Mouse (Mus musculus): ENCODE data around the gene Map4k1. TPM values are rescaled to one million over a fixed set of nuclear protein-coding genes. Genes with fewer than 3 reads are reported as not detected.

The Map4k1 gene
- polyA plus RNA-seq (2012; ENCODE audit: insufficient read depth, insufficient read length, low replicate concordance, missing spikeins), result not detected in 2 replicates

GRCm38 (mm10) chr7:28981651-28982273 is at the start of gene Map4k1, which contains the start of gene Eif3k:
Gene Map4k1, plus strand, starts transcription at chr7:28982050.
Gene Eif3k, minus strand, starts transcription at chr7:28981864.
- Histone ChIP-seq H3K27ac (ENCODE audit: insufficient read depth, low read depth, low read length) (peak within 1 kb of the TSS; percentile 18; the same call in 1 of the 2 replicates), H3K4me3 (ENCODE audit: insufficient read depth, low read depth, low read length) (peak within 1 kb of the TSS; percentile 64), H3K4me1 (ENCODE audit: control insufficient read depth, insufficient read depth, low read length) (peaks cover 14% of the 10 kb centered on the region)
- TF ChIP-seq CTCF (IDR thresholded peaks at IDR 0.05; ENCODE audit: insufficient read depth, low read depth, low read length), result no peak
- peak; percentile 20; the same call in 1 of the 2 replicates for TF ChIP-seq POLR2A (IDR thresholded peaks at IDR 0.05; ENCODE audit: insufficient read depth, low read depth, low read length)
- under 1% methylated on average over 36 of the region's 36 CpGs for WGBS

- TF ChIP-seq CTCF (IDR thresholded peaks at IDR 0.05; ENCODE audit: insufficient read depth, low read depth, low read length) (no peak), POLR2A (IDR thresholded peaks at IDR 0.05; ENCODE audit: insufficient read depth, low read depth, low read length) (no peak)
- 66% methylated on average over 6 of the region's 6 CpGs for WGBS
- Histone ChIP-seq H3K4me1 (ENCODE audit: control insufficient read depth, insufficient read depth, low read length) (peaks cover 47% of the 10 kb centered on the region), H3K27ac (ENCODE audit: insufficient read depth, low read depth, low read length) (peak overlapping the region; percentile 60), H3K4me3 (ENCODE audit: insufficient read depth, low read depth, low read length) (no peak overlapping the region)
Measured at GRCm38 (mm10) chr7:28932421-28933041, 49.3 kb upstream of the Map4k1 start.

- no peak overlapping the region for H3K4me3 ChIP-seq (ENCODE audit: insufficient read depth, low read depth, low read length)
- 89% methylated on average over 2 of the region's 2 CpGs for WGBS
Measured at GRCm38 (mm10) chr7:28933825-28934224, 48.0 kb upstream of the Map4k1 start.

GRCm38 (mm10) chr7:28936787-28937186 is 45.1 kb upstream of the Map4k1 start:
- Histone ChIP-seq H3K27ac (ENCODE audit: insufficient read depth, low read depth, low read length) (peak overlapping the region; percentile 58), H3K4me1 (ENCODE audit: control insufficient read depth, insufficient read depth, low read length) (peaks cover 39% of the 10 kb centered on the region), H3K4me3 (ENCODE audit: insufficient read depth, low read depth, low read length) (no peak overlapping the region)
- WGBS, result 55% methylated on average over 4 of the region's 4 CpGs
- TF ChIP-seq CTCF (IDR thresholded peaks at IDR 0.05; ENCODE audit: insufficient read depth, low read depth, low read length) (no peak), POLR2A (IDR thresholded peaks at IDR 0.05; ENCODE audit: insufficient read depth, low read depth, low read length) (no peak)

More at GRCm38 (mm10) chr7:28933825-28934224, 48.0 kb upstream of the Map4k1 start:
- Histone ChIP-seq H3K27ac (ENCODE audit: insufficient read depth, low read depth, low read length) (peak overlapping the region; percentile 7; the same call in 1 of the 2 replicates), H3K4me1 (ENCODE audit: control insufficient read depth, insufficient read depth, low read length) (peaks cover 50% of the 10 kb centered on the region)
- TF ChIP-seq POLR2A (IDR thresholded peaks at IDR 0.05; ENCODE audit: insufficient read depth, low read depth, low read length) (no peak), CTCF (IDR thresholded peaks at IDR 0.05; ENCODE audit: insufficient read depth, low read depth, low read length) (no peak)

GRCm38 (mm10) chr7:28938654-28939053 is 43.2 kb upstream of the Map4k1 start:
- Histone ChIP-seq H3K4me1 (ENCODE audit: control insufficient read depth, insufficient read depth, low read length) (peaks cover 41% of the 10 kb centered on the region), H3K4me3 (ENCODE audit: insufficient read depth, low read depth, low read length) (no peak overlapping the region), H3K27ac (ENCODE audit: insufficient read depth, low read depth, low read length) (peak overlapping the region; percentile 78)
- WGBS, result 26% methylated on average over 4 of the region's 4 CpGs
- TF ChIP-seq POLR2A (IDR thresholded peaks at IDR 0.05; ENCODE audit: insufficient read depth, low read depth, low read length), result no peak
- no peak for TF ChIP-seq CTCF (IDR thresholded peaks at IDR 0.05; ENCODE audit: insufficient read depth, low read depth, low read length)

GRCm38 (mm10) chr7:28939418-28940183 is 42.2 kb upstream of the Map4k1 start:
- peak overlapping the region; percentile 55 for H3K27ac ChIP-seq (ENCODE audit: insufficient read depth, low read depth, low read length)
- no peak overlapping the region for H3K4me3 ChIP-seq (ENCODE audit: insufficient read depth, low read depth, low read length)
- 59% methylated on average over 7 of the region's 7 CpGs for WGBS
- no peak for TF ChIP-seq POLR2A (IDR thresholded peaks at IDR 0.05; ENCODE audit: insufficient read depth, low read depth, low read length)
- TF ChIP-seq CTCF (IDR thresholded peaks at IDR 0.05; ENCODE audit: insufficient read depth, low read depth, low read length), result no peak
- H3K4me1 ChIP-seq (ENCODE audit: control insufficient read depth, insufficient read depth, low read length), result peaks cover 38% of the 10 kb centered on the region

GRCm38 (mm10) chr7:28941129-28941528 is 40.7 kb upstream of the Map4k1 start:
- WGBS, result 55% methylated on average over 4 of the region's 4 CpGs
- peaks cover 43% of the 10 kb centered on the region for H3K4me1 ChIP-seq (ENCODE audit: control insufficient read depth, insufficient read depth, low read length)
- H3K4me3 ChIP-seq (ENCODE audit: insufficient read depth, low read depth, low read length), result no peak overlapping the region
- H3K27ac ChIP-seq (ENCODE audit: insufficient read depth, low read depth, low read length), result peak overlapping the region; percentile 42; the same call in 1 of the 2 replicates
- TF ChIP-seq POLR2A (IDR thresholded peaks at IDR 0.05; ENCODE audit: insufficient read depth, low read depth, low read length), result no peak
- TF ChIP-seq CTCF (IDR thresholded peaks at IDR 0.05; ENCODE audit: insufficient read depth, low read depth, low read length), result no peak

GRCm38 (mm10) chr7:28941542-28941941 is 40.3 kb upstream of the Map4k1 start:
- peaks cover 43% of the 10 kb centered on the region for H3K4me1 ChIP-seq (ENCODE audit: control insufficient read depth, insufficient read depth, low read length)
- 58% methylated on average over 4 of the region's 4 CpGs for WGBS
- H3K4me3 ChIP-seq (ENCODE audit: insufficient read depth, low read depth, low read length), result no peak overlapping the region
- TF ChIP-seq POLR2A (IDR thresholded peaks at IDR 0.05; ENCODE audit: insufficient read depth, low read depth, low read length) (no peak), CTCF (IDR thresholded peaks at IDR 0.05; ENCODE audit: insufficient read depth, low read depth, low read length) (no peak)
- peak overlapping the region; percentile 42; the same call in 1 of the 2 replicates for H3K27ac ChIP-seq (ENCODE audit: insufficient read depth, low read depth, low read length)

All from olfactory bulb, adult 2 months (tissue).